Mouse (Mus musculus) monocyte, adult 5-6 weeks (primary cell): ENCODE data around the gene Vmn1r120. TPM values are rescaled to one million over a fixed set of nuclear protein-coding genes. Genes with fewer than 3 reads are reported as not detected.
"Not testable (repeated sequence)": the region's sequence is repeated elsewhere in the genome, so short reads cannot be mapped to it uniquely, and the experiment has no call there.

ENCODE experiments used
- ATAC-seq: fragments of 153-309, 156-312 bp; replicated peaks from 2 replicates; pipeline ENCODE4 v1.8.0; 2017; ENCODE audit warnings: mild to moderate bottlenecking; ENCODE audit not compliant: low TSS enrichment, insufficient number of reproducible peaks, severe bottlenecking, poor library complexity, low FRiP score
- total RNA-seq: library from RNA; stranded (forward); fragments of 200-1000, 200-491, 200-594 nt; gene quantifications from 3 replicates; pipeline ENCODE4 v1.2.3, GENCODE M21; 2017

Vmn1r120 gene
- total RNA-seq, result not detected in 3 replicates

- not testable (repeated sequence) for ATAC-seq
Observed at GRCm38 (mm10) chr7:21053684-21054083, at the start of gene Vmn1r120. Vmn1r120 (minus strand) TSS chr7:21053784.

GRCm38 (mm10) chr7:21098413-21098812 is 44.8 kb upstream of the Vmn1r120 start, which contains the start of gene Vmn1r121:
Vmn1r121 (minus strand) TSS chr7:21098513.
- ATAC-seq, result not testable (repeated sequence)

- ATAC-seq, result not testable (repeated sequence)
Observed at GRCm38 (mm10) chr7:21012355-21012754, 41.2 kb downstream of the Vmn1r120 start, which contains the start of gene Vmn1r119. Vmn1r119 (minus strand) TSS chr7:21012455.

Other genes starting within 250 kb of the Vmn1r120 start
- not detected in 3 replicates for gene Vmn1r114, start 241.6 kb downstream of the Vmn1r120 start, total RNA-seq
- not detected in 3 replicates for gene Vmn1r115, start 208.8 kb downstream of the Vmn1r120 start, total RNA-seq
- not detected in 3 replicates for gene Vmn1r116, start 181.5 kb downstream of the Vmn1r120 start, total RNA-seq
- not detected in 3 replicates for gene Vmn1r117, start 169.7 kb downstream of the Vmn1r120 start, total RNA-seq
- gene Vmn1r118, start 141.4 kb downstream of the Vmn1r120 start, total RNA-seq, result not detected in 3 replicates
- not detected in 3 replicates for gene Vmn1r119, start 41.3 kb downstream of the Vmn1r120 start, total RNA-seq
- not detected in 3 replicates for gene Vmn1r121, start 44.7 kb upstream of the Vmn1r120 start, total RNA-seq
- not detected in 3 replicates for gene Vmn1r122, start 80.3 kb upstream of the Vmn1r120 start, total RNA-seq
- not detected in 3 replicates for gene Vmn1r123, start 108.4 kb upstream of the Vmn1r120 start, total RNA-seq
- not detected in 3 replicates for gene Gm5157, start 136.6 kb upstream of the Vmn1r120 start, total RNA-seq
- not detected in 3 replicates for gene Vmn1r124, start 206.8 kb upstream of the Vmn1r120 start, total RNA-seq
- not detected in 3 replicates for gene Vmn1r125, start 218.4 kb upstream of the Vmn1r120 start, total RNA-seq
- not detected in 3 replicates for gene Vmn1r126, start 247.7 kb upstream of the Vmn1r120 start, total RNA-seq